Mouse (Mus musculus) erythroblast, adult 5-6 weeks (primary cell): ENCODE measurements around the gene Slfnl1. TPM values are rescaled to one million over a fixed set of nuclear protein-coding genes. Genes with fewer than 3 reads are reported as not detected.

Experiments
- ATAC-seq: replicated peaks from 2 replicates; pipeline ENCODE4 v1.8.0; 2016; ENCODE audit warnings: moderate number of reproducible peaks, mild to moderate bottlenecking, moderate TSS enrichment, inconsistent platforms; ENCODE audit not compliant: poor library complexity, low FRiP score, severe bottlenecking
- total RNA-seq, 2 experiments: library from RNA; stranded (forward) in 1 of 2; stranded (reverse) in 1 of 2; fragments of 150-400 nt in 1 of 2; fragments of 200-764, 138-1000 nt in 1 of 2; gene quantifications; 2 replicates each; pipeline versions ENCODE4 v1.2.3 to v1.2.4; 2015 to 2017; ENCODE audit warnings: low replicate concordance in 2 of 2

Slfnl1 gene
- total RNA-seq, 2 experiments from 2014 or later = not detected

- no peak for ATAC-seq
Measured at GRCm38 (mm10) chr4:120571691-120572090, 39.7 kb downstream of the Slfnl1 start.

- no peak for ATAC-seq
Measured at GRCm38 (mm10) chr4:120580894-120581293, 48.9 kb downstream of the Slfnl1 start.

GRCm38 (mm10) chr4:120581711-120582110, 49.7 kb downstream of the Slfnl1 start:
- no peak for ATAC-seq

Other genes starting within 250 kb of the Slfnl1 start
- gene Foxo6, start 244.9 kb upstream of the Slfnl1 start, total RNA-seq (2015; ENCODE audit: low replicate concordance) = not detected in 2 replicates
- gene Foxo6, start 244.9 kb upstream of the Slfnl1 start, total RNA-seq (2017; ENCODE audit: low replicate concordance) = not detected in 2 replicates
- gene Scmh1, start 127.0 kb upstream of the Slfnl1 start, total RNA-seq (2015; ENCODE audit: low replicate concordance) = 7.3 and 9.8 TPM in 2 replicates
- 3.2 and 4.7 TPM in 2 replicates for gene Scmh1, start 127.0 kb upstream of the Slfnl1 start, total RNA-seq (2017; ENCODE audit: low replicate concordance)
- gene Ctps, start 38.0 kb downstream of the Slfnl1 start, total RNA-seq (2015; ENCODE audit: low replicate concordance) = 8.6 and 10.0 TPM in 2 replicates
- gene Ctps, start 38.0 kb downstream of the Slfnl1 start, total RNA-seq (2017; ENCODE audit: low replicate concordance) = 8.9 and 13.5 TPM in 2 replicates
- not detected in 2 replicates for gene Gm8439, start 56.5 kb downstream of the Slfnl1 start, total RNA-seq (2015; ENCODE audit: low replicate concordance)
- not detected in 2 replicates for gene Gm8439, start 56.5 kb downstream of the Slfnl1 start, total RNA-seq (2017; ENCODE audit: low replicate concordance)
- gene Cited4, start 134.3 kb downstream of the Slfnl1 start, total RNA-seq (2015; ENCODE audit: low replicate concordance) = 1.7 and 2.5 TPM in 2 replicates
- 5.4 and 7.0 TPM in 2 replicates for gene Cited4, start 134.3 kb downstream of the Slfnl1 start, total RNA-seq (2017; ENCODE audit: low replicate concordance)
- gene Kcnq4, start 216.4 kb downstream of the Slfnl1 start, total RNA-seq (2015; ENCODE audit: low replicate concordance) = not detected in 2 replicates
- gene Kcnq4, start 216.4 kb downstream of the Slfnl1 start, total RNA-seq (2017; ENCODE audit: low replicate concordance) = not detected in 2 replicates